Mouse (Mus musculus) testis, postnatal 14 days (tissue): Measurements from ENCODE around the gene Gipc2.

ENCODE experiments used
- DNase-seq: peaks from one replicate; pipeline ENCODE4 v3.0.0; 2021; ENCODE audit warnings: low spot score

The Gipc2 gene

GRCm38 (mm10) chr3:152068311-152068710 is 97.7 kb downstream of the Gipc2 start:
- DNase-seq, result no peak

- DNase-seq, result no peak
Measured at GRCm38 (mm10) chr3:152066696-152067095, 99.3 kb downstream of the Gipc2 start.

GRCm38 (mm10) chr3:152065806-152066205 is 100.2 kb downstream of the Gipc2 start:
- no peak for DNase-seq

- no peak for DNase-seq
Measured at GRCm38 (mm10) chr3:152064166-152064565, 101.9 kb downstream of the Gipc2 start.

- DNase-seq, result no peak
Measured at GRCm38 (mm10) chr3:152062806-152063205, 103.2 kb downstream of the Gipc2 start.

GRCm38 (mm10) chr3:152061145-152061544 is 104.9 kb downstream of the Gipc2 start:
- DNase-seq, result no peak

GRCm38 (mm10) chr3:152058235-152058634 is 107.8 kb downstream of the Gipc2 start:
- DNase-seq, result no peak

- DNase-seq, result no peak
Measured at GRCm38 (mm10) chr3:152054260-152054659, 111.8 kb downstream of the Gipc2 start.

GRCm38 (mm10) chr3:152051959-152052358 is 114.1 kb downstream of the Gipc2 start:
- DNase-seq, result no peak

GRCm38 (mm10) chr3:152047914-152048313 is 118.1 kb downstream of the Gipc2 start:
- DNase-seq, result no peak

- DNase-seq, result no peak
Measured at GRCm38 (mm10) chr3:152046895-152047294, 119.1 kb downstream of the Gipc2 start.
